Mouse (Mus musculus) intestine, embryonic 15.5 days (tissue): ENCODE measurements around the gene H3f3a. TPM values are rescaled to one million over a fixed set of nuclear protein-coding genes. Genes with fewer than 3 reads are reported as not detected.

Experiments
- ATAC-seq: fragments of 200-750 bp; cut with Nextera tagmentation; 2 replicates; pipeline ENCODE4 v1.8.0; 2017; ENCODE audit warnings: moderate TSS enrichment, moderate library complexity
- H3K27ac ChIP-seq: fragments of 300-500 bp; sonication (generic); 2 replicates; pipeline ENCODE4 v1.5.1; 2015; ENCODE audit warnings: mild to moderate bottlenecking, inconsistent platforms
- H3K27me3 ChIP-seq: fragments of 300-500 bp; sonication (generic); replicated peaks from 2 replicates; pipeline ENCODE4 v1.6.1; 2015; ENCODE audit warnings: inconsistent platforms
- H3K36me3 ChIP-seq: fragments of 300-500 bp; sonication (generic); 2 replicates; pipeline ENCODE4 v1.6.1; 2015; ENCODE audit warnings: inconsistent platforms
- H3K4me1 ChIP-seq: fragments of 300-500 bp; sonication (generic); replicated peaks from 2 replicates; pipeline ENCODE4 v1.6.1; 2015; ENCODE audit warnings: inconsistent platforms
- H3K4me2 ChIP-seq: fragments of 300-500 bp; sonication (generic); replicated peaks from 2 replicates; pipeline ENCODE4 v1.6.1; 2015; ENCODE audit warnings: mild to moderate bottlenecking, inconsistent platforms
- H3K4me3 ChIP-seq: fragments of 300-500 bp; sonication (generic); replicated peaks from 2 replicates; pipeline ENCODE4 v1.5.1; 2015; ENCODE audit warnings: inconsistent platforms
- H3K9ac ChIP-seq: fragments of 300-500 bp; sonication (generic); 2 replicates; pipeline ENCODE4 v1.6.1; 2015; ENCODE audit warnings: inconsistent platforms
- H3K9me3 ChIP-seq: fragments of 300-500 bp; sonication (generic); 2 replicates; pipeline ENCODE4 v1.6.1; 2016; ENCODE audit warnings: inconsistent platforms
- WGBS: fragments of 180-500 bp; shearing (Covaris S2); methylation state at CpG from one replicate; pipeline ENCODE4 v1.1.7; 2015; 5-methylcytosine and 5-hydroxymethylcytosine counted together
- polyA plus RNA-seq: library from polyadenylated mRNA; unstranded; fragments of >200 nt; fragmentation: Nextera tagmentation; extraction: Ambion mirVana; gene quantifications from 2 replicates; pipeline ENCODE4 v1.2.1, GENCODE M21; 2015

H3f3a gene
- polyA plus RNA-seq: 1,771 and 1,977 TPM in 2 replicates

DNA sequence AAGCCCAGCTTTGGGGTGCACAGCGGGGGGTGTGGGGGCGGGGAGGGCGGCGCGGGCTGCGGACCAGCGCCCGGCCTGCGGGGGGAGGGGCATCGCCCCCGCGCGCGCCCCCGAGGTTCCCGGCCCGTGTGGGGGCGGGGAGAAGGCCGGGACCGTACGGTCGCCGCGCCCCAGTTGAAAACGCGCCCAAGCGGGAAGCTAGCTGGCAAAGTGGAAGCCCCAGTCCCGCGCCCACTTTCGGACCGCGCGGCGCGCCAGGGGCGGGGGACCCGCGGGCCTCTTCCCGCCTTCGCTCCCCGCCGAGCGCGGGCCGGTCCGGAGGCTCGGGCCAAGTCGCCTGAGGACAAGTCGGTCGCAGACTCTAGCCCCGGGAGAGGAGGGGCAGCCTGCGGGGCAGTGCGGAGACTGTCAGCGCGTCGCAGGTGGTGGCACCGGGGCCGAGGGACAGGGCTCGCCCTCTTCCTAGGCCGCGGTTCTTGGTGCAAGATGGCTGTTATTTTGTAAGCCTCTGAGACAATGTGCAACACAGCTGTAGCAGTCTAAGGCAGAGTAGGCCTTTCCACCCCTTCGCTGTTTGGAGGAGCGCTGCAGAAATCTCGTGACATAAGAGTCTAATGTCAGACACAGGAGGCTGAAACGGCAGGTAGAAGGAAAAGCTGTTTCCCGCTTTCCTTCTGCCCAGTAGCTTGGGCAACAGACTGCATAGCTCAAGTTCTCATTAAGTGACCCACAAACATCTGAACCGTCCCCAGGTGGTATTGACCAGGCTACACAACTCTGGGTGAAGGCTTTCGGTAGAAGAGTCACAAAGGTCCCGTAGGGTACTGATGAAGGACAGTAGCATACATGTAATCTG, at the start of gene H3f3a:
H3f3a (minus strand) TSS at position 59 of the 856 bp plus-strand sequence.
- Histone ChIP-seq H3K4me1 (peaks cover 3% of the 10 kb centered on the region; the same call in 1 of the 2 replicates), H3K9ac (peak within 1 kb of the TSS; percentile 100), H3K36me3 (0 out of 2 replicates have a peak, but pooled peaks cover 2% of the 10 kb centered on the region), H3K27me3 (no peaks in the 10 kb centered on the region), H3K9me3 (no peaks in the 10 kb centered on the region), H3K4me2 (peak within 1 kb of the TSS; percentile 67), H3K27ac (peak within 1 kb of the TSS; percentile 100), H3K4me3 (peak within 1 kb of the TSS; percentile 96)
- WGBS: 3% methylated on average over 53 of the region's 69 CpGs
- peak; percentile 83 for ATAC-seq

GRCm38 (mm10) chr1:180860030-180860429, 46.3 kb upstream of the H3f3a start:
- Histone ChIP-seq H3K27ac (no peak overlapping the region), H3K4me2 (no peak overlapping the region), H3K27me3 (no peaks in the 10 kb centered on the region), H3K36me3 (peaks cover 55% of the 10 kb centered on the region), H3K4me3 (no peak overlapping the region), H3K9ac (no peak overlapping the region), H3K9me3 (no peaks in the 10 kb centered on the region), H3K4me1 (no peaks in the 10 kb centered on the region)
- WGBS: 81% methylated on average over 6 of the region's 6 CpGs
- no peak for ATAC-seq

DNA sequence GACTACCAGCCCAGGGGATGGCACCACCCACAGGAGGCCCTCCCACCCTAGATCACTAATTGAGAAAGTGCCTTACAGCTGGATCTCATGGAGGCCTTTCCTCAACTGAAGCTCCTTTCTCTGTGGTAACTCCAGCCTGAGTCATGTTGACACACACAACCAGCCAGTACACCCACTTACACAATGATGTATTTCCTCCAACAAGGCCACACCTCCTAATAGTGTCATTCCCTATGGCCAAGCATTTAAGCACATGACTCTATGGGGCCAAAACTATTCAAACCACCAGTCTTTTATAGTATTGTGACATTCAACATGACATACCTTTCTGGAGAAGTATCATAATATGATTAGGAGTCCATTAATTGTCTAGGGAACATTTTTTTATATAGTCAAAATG, 45.0 kb upstream of the H3f3a start:
- H3K36me3 ChIP-seq: peaks cover 49% of the 10 kb centered on the region
- no peaks in the 10 kb centered on the region for H3K27me3 ChIP-seq
- H3K4me2 ChIP-seq: no peak overlapping the region
- no peak for ATAC-seq
- H3K4me3 ChIP-seq: no peak overlapping the region
- no peaks in the 10 kb centered on the region for H3K4me1 ChIP-seq
- no peak overlapping the region for H3K9ac ChIP-seq
- no peaks in the 10 kb centered on the region for H3K9me3 ChIP-seq
- no peak overlapping the region for H3K27ac ChIP-seq

- Histone ChIP-seq H3K27ac (peak within 1 kb of the TSS; percentile 99), H3K4me3 (peak within 1 kb of the TSS; percentile 64), H3K9me3 (no peaks in the 10 kb centered on the region), H3K9ac (peak within 1 kb of the TSS; percentile 62), H3K4me1 (peaks cover 29% of the 10 kb centered on the region), H3K27me3 (no peaks in the 10 kb centered on the region), H3K4me2 (peak within 1 kb of the TSS; percentile 82), H3K36me3 (peaks cover 2% of the 10 kb centered on the region; the same call in 1 of the 2 replicates)
- under 1% methylated on average over 77 of the region's 77 CpGs for WGBS
- peak; percentile 99 for ATAC-seq
These were observed 36.9 kb upstream of the H3f3a start, which contains the start of gene Sde2 for GRCm38 (mm10) chr1:180850316-180851270. TSS of gene Sde2 (plus strand) at chr1:180851127.

DNA sequence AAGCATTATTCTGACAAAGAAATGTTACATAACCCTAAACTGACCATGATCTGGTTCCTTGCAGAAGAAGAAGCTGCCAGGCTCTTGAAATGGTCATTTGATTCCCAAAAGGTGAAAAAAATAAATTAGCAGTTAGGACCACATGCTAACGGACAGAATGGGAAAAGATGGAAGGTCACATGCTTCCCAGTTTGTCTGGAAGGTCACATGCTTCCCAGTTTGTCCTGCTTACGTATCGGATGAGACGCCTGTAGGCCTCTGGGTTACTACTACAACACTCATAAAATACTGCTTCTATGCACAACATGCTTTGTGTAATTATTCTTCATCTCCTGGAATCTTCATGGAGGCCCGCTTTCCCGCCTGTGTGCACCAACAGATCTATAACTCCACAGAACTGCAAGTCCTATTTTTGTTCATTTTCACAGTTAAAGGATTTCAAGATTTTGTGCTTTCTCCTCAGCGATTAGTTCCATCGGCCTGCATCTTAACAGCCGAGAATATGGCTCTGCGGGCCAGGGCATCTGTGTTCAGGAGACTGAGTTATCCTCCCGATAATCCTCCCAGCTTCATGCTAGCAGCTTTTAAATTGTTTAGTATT, 36.1 kb upstream of the H3f3a start:
- H3K27ac ChIP-seq: peak overlapping the region; percentile 99
- WGBS: 39% methylated on average over 11 of the region's 11 CpGs

GRCm38 (mm10) chr1:180848511-180849241, 34.9 kb upstream of the H3f3a start:
- WGBS: 28% methylated on average over 11 of the region's 11 CpGs
- Histone ChIP-seq H3K9ac (no peak overlapping the region), H3K4me2 (peak overlapping the region; percentile 57), H3K9me3 (no peaks in the 10 kb centered on the region), H3K4me1 (peaks cover 29% of the 10 kb centered on the region), H3K4me3 (0 out of 2 replicates have a peak overlapping the region, but pooled peaks have one; percentile 16), H3K36me3 (no peaks in the 10 kb centered on the region), H3K27me3 (no peaks in the 10 kb centered on the region), H3K27ac (peak overlapping the region; percentile 91)
- ATAC-seq: no peak

More for the DNA sequence above, 36.1 kb upstream of the H3f3a start:
- Histone ChIP-seq H3K4me3 (peak overlapping the region; percentile 64), H3K4me2 (peak overlapping the region; percentile 82), H3K36me3 (no peaks in the 10 kb centered on the region), H3K27me3 (no peaks in the 10 kb centered on the region), H3K4me1 (peaks cover 29% of the 10 kb centered on the region), H3K9ac (peak overlapping the region; percentile 57; the same call in 1 of the 2 replicates), H3K9me3 (no peaks in the 10 kb centered on the region)
- no peak for ATAC-seq

- Histone ChIP-seq H3K27ac (peak overlapping the region; percentile 91), H3K9me3 (no peaks in the 10 kb centered on the region), H3K9ac (no peak overlapping the region; the same call in 1 of the 2 replicates), H3K4me3 (peak overlapping the region; percentile 16; the same call in 1 of the 2 replicates), H3K27me3 (no peaks in the 10 kb centered on the region), H3K4me1 (peaks cover 29% of the 10 kb centered on the region), H3K4me2 (peak overlapping the region; percentile 57), H3K36me3 (no peaks in the 10 kb centered on the region)
- 2% methylated on average over 9 of the region's 9 CpGs for WGBS
- peak; percentile 64 for ATAC-seq
These were observed 34.4 kb upstream of the H3f3a start for GRCm38 (mm10) chr1:180848114-180848510.

- no peaks in the 10 kb centered on the region for H3K27me3 ChIP-seq
- 88% methylated on average over 8 of the region's 8 CpGs for WGBS
- H3K4me1 ChIP-seq: no peaks in the 10 kb centered on the region
- no peak for ATAC-seq
- H3K4me2 ChIP-seq: no peak overlapping the region
- H3K9me3 ChIP-seq: no peaks in the 10 kb centered on the region
- H3K9ac ChIP-seq: no peak overlapping the region
- H3K4me3 ChIP-seq: no peak overlapping the region
- no peak overlapping the region for H3K27ac ChIP-seq
- no peaks in the 10 kb centered on the region for H3K36me3 ChIP-seq
These were observed 28.0 kb upstream of the H3f3a start for GRCm38 (mm10) chr1:180841561-180842300.

GRCm38 (mm10) chr1:180839201-180839910, 25.6 kb upstream of the H3f3a start:
- Histone ChIP-seq H3K9me3 (no peaks in the 10 kb centered on the region), H3K27me3 (no peaks in the 10 kb centered on the region), H3K4me1 (no peaks in the 10 kb centered on the region), H3K4me2 (no peak overlapping the region), H3K36me3 (no peaks in the 10 kb centered on the region), H3K4me3 (no peak overlapping the region), H3K27ac (no peak overlapping the region), H3K9ac (no peak overlapping the region)
- WGBS: 70% methylated on average over 8 of the region's 8 CpGs
- no peak for ATAC-seq

DNA sequence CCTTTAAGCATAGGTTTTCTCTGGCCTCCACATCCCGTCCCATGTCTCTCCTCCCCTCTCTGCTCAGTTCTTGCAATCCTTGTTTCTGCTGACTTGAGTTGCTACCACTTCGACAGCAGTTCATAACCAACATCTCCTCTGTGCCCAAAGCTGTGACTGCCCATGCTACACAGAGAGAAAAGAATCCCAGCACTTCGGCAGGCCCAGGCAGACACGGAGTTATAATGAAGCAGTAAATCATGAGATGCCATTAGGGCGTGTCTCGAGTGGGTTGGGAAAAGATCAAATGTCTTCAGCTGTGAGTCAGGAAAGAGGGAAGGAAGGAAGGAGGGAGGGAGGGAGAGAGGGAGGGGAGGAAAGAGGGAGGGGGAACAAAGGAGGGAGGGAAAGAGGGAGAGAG, 24.3 kb upstream of the H3f3a start:
- no peak overlapping the region for H3K4me3 ChIP-seq
- ATAC-seq: peak; percentile 39
- H3K27me3 ChIP-seq: no peaks in the 10 kb centered on the region
- H3K9ac ChIP-seq: no peak overlapping the region
- H3K36me3 ChIP-seq: no peaks in the 10 kb centered on the region
- WGBS: 26% methylated on average over 6 of the region's 6 CpGs
- no peaks in the 10 kb centered on the region for H3K9me3 ChIP-seq
- H3K4me1 ChIP-seq: no peaks in the 10 kb centered on the region
- no peak overlapping the region for H3K4me2 ChIP-seq
- H3K27ac ChIP-seq: no peak overlapping the region
